Mouse (Mus musculus): ENCODE measurements at regions not wholly inside any gene's neighbourhood (a gene's known extent, or its start where the extent isn't known, plus 50 kb on each side); places are given as distances from the start of the nearest gene placed in this dataset.
"Not testable (repeated sequence)": the region's sequence is repeated elsewhere in the genome, so short reads cannot be mapped to it uniquely, and the experiment has no call there.

- no peak for DNase-seq (ENCODE audit: low spot score in 2 of 2)
Measured at GRCm38 (mm10) chr14:87612871-87613270, 196.4 kb downstream of the Tdrd3 start.

- no peak for DNase-seq (ENCODE audit: low spot score in 2 of 2)
Measured at GRCm38 (mm10) chr14:87619368-87620035, 203.1 kb downstream of the Tdrd3 start.

GRCm38 (mm10) chr14:87631078-87631813 is 214.8 kb downstream of the Tdrd3 start:
- no peak for DNase-seq (ENCODE audit: low spot score in 2 of 2)

GRCm38 (mm10) chr14:87634596-87634995 is 218.2 kb downstream of the Tdrd3 start:
- DNase-seq (ENCODE audit: low spot score in 2 of 2): no peak

GRCm38 (mm10) chr14:87637131-87637530 is 220.7 kb downstream of the Tdrd3 start:
- DNase-seq (ENCODE audit: low spot score in 2 of 2): no peak

GRCm38 (mm10) chr14:87667910-87668309 is 251.5 kb downstream of the Tdrd3 start:
- no peak for DNase-seq (ENCODE audit: low spot score in 2 of 2)

- no peak for DNase-seq (ENCODE audit: low spot score in 2 of 2)
Measured at GRCm38 (mm10) chr14:87669496-87669895, 253.1 kb downstream of the Tdrd3 start.

- no peak for DNase-seq (ENCODE audit: low spot score in 2 of 2)
Measured at GRCm38 (mm10) chr14:87680788-87681187, 264.3 kb downstream of the Tdrd3 start.

- DNase-seq (ENCODE audit: low spot score in 2 of 2): peak; percentile 4 to 42
Measured at GRCm38 (mm10) chr14:87683091-87683806, 266.8 kb downstream of the Tdrd3 start.

- no peak for DNase-seq (ENCODE audit: low spot score in 2 of 2)
Measured at GRCm38 (mm10) chr14:87689866-87690265, 273.4 kb downstream of the Tdrd3 start.

- DNase-seq (ENCODE audit: low spot score in 2 of 2): no peak
Measured at GRCm38 (mm10) chr14:87736456-87736855, 320.0 kb downstream of the Tdrd3 start.

GRCm38 (mm10) chr14:87745524-87745923 is 329.1 kb downstream of the Tdrd3 start:
- no peak for DNase-seq (ENCODE audit: low spot score in 2 of 2)

GRCm38 (mm10) chr14:87746011-87746410 is 329.6 kb downstream of the Tdrd3 start:
- DNase-seq (ENCODE audit: low spot score in 2 of 2): no peak

GRCm38 (mm10) chr14:87749068-87749467 is 332.6 kb downstream of the Tdrd3 start:
- DNase-seq (ENCODE audit: low spot score in 2 of 2): no peak

- no peak for DNase-seq (ENCODE audit: low spot score in 2 of 2)
Measured at GRCm38 (mm10) chr14:87749762-87750161, 333.3 kb downstream of the Tdrd3 start.

- peak in 1 of 2 experiments; percentile 29 for DNase-seq (ENCODE audit: low spot score in 2 of 2)
Measured at GRCm38 (mm10) chr14:87750665-87751170, 334.3 kb downstream of the Tdrd3 start.

- no peak for DNase-seq (ENCODE audit: low spot score in 2 of 2)
Measured at GRCm38 (mm10) chr14:87754744-87755143, 338.3 kb downstream of the Tdrd3 start.

- DNase-seq (ENCODE audit: low spot score in 2 of 2): no peak
Measured at GRCm38 (mm10) chr14:87775332-87775890, 359.0 kb downstream of the Tdrd3 start.

- DNase-seq (ENCODE audit: low spot score in 2 of 2): no peak
Measured at GRCm38 (mm10) chr14:87799803-87800202, 383.4 kb downstream of the Tdrd3 start.

- not testable (repeated sequence) for DNase-seq (ENCODE audit: low spot score in 2 of 2)
Measured at GRCm38 (mm10) chr14:87809664-87810063, 393.2 kb downstream of the Tdrd3 start.

- DNase-seq (ENCODE audit: low spot score in 2 of 2): no peak
Measured at GRCm38 (mm10) chr14:87844120-87844519, 427.7 kb downstream of the Tdrd3 start.

- no peak for DNase-seq (ENCODE audit: low spot score in 2 of 2)
Measured at GRCm38 (mm10) chr14:87861486-87861885, 445.0 kb downstream of the Tdrd3 start.
